Mouse (Mus musculus): ENCODE data around the gene Eme1.

Gene Eme1

GRCm38 (mm10) chr11:94646457-94646856 lies 7.3 kb downstream of the Eme1 start:
- no peak for DNase-seq (ENCODE audit: low spot score in 2 of 2)

GRCm38 (mm10) chr11:94644461-94645219 lies 9.1 kb downstream of the Eme1 start:
- DNase-seq (ENCODE audit: low spot score in 2 of 2): peak; percentile 56 to 57

GRCm38 (mm10) chr11:94634431-94634830 lies 19.3 kb downstream of the Eme1 start:
- no peak for DNase-seq (ENCODE audit: low spot score in 2 of 2)

DNA sequence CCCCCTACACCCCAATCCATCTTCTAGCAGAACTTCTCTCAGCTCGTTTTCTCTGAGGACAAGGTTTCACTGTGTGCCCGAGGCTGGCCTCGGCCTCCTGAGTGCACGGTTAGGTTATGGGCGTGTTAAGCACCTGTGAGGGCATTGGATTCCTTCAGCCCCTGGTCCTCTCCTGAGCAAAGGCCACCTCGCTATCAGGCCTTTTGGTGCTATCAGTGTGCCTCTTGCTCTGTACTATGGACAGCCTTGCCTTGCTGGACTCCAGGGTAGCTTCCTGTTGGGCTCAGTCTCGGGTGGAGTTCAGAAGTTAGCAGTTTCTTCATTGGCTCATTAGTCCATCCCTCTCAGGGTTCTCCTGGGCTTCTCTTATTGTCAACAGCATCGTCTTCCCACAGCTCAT lies 20.8 kb downstream of the Eme1 start:
- DNase-seq (ENCODE audit: low spot score in 2 of 2): no peak

DNA sequence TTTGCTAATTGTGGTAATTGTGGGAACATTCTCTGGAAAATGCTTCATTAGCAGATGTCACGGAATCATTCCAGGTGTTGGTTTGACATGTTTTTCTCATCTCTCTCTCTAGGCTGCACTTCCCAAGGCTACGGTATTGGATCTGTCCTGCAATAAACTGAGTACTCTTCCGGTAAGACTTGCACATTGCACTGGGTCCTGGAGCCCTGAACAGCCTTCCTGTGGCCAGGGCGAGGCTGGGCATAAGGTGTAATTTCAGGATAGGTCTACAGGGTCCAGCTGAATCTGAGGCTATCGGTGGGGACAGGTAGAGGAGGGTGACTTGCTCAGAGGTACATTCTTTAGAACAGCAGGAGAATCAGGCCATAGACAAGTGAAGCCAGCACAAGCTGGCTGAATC lies 21.8 kb downstream of the Eme1 start:
- no peak for DNase-seq (ENCODE audit: low spot score in 2 of 2)

DNA sequence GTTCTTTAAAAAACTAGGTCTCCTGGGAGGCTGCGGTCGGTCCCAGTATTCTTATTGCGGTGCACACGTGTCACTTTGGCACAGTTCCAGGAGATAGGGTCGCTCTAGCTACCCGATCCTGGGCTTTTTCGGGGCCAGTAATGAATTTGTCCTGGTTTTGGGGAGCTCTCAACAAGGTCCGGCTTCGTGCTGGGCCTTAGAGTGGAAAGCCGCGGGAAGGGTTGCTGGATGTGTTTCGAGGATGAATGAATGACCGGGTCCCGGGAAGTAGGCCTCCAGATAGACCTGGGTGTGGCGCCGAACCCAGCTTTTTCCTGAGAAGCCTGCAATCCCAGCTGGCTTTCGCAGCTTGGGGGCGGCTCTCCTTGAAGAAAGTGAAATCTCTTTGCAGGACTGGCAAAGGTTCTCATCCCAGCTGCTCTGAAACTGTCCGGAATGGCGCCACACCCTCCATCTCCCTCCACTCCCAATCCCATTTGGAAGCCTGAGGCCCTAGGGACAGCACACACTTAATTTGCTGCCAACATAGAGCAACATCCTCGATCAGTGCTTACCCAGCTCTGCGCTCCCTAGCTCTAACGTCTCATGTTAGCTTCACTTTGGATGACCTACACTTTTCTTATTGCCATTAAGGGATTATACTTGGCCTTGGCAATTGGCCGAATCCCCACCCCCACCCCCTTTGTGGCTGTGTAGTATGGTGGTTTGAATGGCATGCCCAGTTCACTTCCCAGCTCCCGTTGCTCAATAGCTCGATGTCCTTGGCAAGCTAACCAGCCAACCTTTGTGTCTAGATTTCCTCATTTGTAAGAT lies 23.4 kb downstream of the Eme1 start:
- peak; percentile 14 to 28 for DNase-seq (ENCODE audit: low spot score in 2 of 2)

GRCm38 (mm10) chr11:94629884-94630198 lies 23.9 kb downstream of the Eme1 start:
- no peak for DNase-seq (ENCODE audit: low spot score in 2 of 2)

DNA sequence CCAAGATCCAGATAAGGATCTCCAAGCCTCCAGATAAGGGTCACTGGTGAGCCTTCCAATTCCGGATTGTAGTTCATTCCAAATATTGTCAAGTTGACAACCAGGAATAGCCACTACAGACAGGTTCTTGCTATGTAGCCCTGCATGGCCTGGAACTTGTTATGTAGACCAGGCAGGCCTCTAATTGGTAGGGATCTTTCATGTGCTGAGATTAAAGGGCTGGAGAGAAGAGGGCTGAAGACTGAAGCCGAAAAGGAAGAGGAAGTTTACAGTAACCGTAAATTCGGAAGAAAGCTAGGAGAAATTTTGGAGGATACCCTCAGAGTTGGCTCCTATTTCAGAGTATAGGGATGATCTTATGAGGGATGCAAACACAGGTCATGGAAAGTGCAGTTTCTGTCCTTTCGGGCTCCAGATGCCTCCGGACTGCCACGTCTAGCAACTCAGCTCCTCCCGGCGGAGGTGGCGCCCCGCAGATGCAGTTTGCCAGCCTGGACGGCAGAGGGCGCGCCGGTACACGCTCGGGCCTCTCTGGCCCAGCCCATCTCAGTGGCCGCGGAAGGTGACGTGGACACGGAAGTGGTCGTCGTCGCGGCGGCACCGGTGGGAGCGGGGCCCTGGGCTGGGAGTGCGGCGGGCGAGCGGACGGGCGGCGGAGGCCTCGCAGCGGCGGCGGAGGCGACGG lies 24.4 kb downstream of the Eme1 start, which contains the start of gene Lrrc59:
TSS of gene Lrrc59 (plus strand) at position 569 of the 685 bp plus-strand sequence.
- DNase-seq (ENCODE audit: low spot score in 2 of 2): peak; percentile 95 to 96

GRCm38 (mm10) chr11:94622162-94622561 lies 31.6 kb downstream of the Eme1 start:
- DNase-seq (ENCODE audit: low spot score in 2 of 2): no peak

- no peak for DNase-seq (ENCODE audit: low spot score in 2 of 2)
These were observed 32.3 kb downstream of the Eme1 start for GRCm38 (mm10) chr11:94621458-94621852.

DNA sequence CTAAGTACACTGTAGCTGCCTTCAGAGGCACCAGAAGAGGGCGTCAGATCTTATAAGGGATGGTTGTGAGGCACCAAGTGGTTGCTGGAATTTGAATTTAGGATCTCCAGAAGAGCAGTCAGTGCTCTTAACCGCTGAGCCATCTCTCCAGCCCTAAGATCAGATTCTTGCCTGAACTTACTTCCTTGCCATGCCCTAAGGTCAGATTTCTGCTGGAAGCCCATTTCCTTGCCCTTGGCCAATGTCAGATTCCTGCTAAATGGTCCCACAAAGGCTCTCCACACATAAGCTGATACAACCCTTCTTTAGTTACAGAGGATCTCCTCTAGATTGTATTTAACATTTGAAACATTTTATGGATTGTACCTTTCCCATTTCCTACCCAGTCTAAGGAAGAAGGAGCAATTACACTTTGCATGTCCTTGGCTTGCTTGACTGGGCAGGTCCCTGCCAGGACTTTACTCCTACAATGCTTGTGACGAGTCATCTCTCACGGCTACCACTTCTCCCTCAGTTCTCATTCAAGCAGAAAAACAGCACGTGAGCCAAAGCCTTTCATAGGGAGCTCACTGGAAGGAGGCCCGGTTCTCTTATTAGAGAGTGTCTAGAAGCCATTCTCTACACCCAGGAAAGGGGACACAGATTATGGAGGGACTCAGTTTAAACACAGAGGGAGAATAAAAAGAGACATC lies 32.9 kb downstream of the Eme1 start:
- no peak for DNase-seq (ENCODE audit: low spot score in 2 of 2)

- DNase-seq (ENCODE audit: low spot score in 2 of 2): no peak
These were observed 36.1 kb downstream of the Eme1 start for GRCm38 (mm10) chr11:94617646-94618045.

GRCm38 (mm10) chr11:94615494-94615893 lies 38.3 kb downstream of the Eme1 start:
- no peak for DNase-seq (ENCODE audit: low spot score in 2 of 2)

DNA sequence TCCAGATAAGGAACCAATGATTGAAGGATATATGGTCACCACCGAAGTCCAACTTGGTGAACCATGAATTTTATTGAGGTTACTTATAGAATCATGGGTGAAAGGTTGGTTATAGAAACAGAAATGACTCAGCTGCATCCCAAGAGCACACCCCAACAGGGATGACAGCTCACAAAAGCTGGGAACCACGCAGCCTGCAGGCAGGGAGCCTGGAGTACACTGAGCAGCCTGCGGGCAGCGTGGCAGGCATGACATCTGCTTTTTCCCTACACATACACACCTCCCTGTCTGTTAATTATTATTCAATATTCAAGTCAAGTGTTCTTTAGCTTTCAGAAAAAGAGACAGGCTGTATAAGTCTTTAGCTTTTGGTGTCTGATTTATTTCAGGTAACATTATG lies 39.2 kb downstream of the Eme1 start:
- no peak for DNase-seq (ENCODE audit: low spot score in 2 of 2)

DNA sequence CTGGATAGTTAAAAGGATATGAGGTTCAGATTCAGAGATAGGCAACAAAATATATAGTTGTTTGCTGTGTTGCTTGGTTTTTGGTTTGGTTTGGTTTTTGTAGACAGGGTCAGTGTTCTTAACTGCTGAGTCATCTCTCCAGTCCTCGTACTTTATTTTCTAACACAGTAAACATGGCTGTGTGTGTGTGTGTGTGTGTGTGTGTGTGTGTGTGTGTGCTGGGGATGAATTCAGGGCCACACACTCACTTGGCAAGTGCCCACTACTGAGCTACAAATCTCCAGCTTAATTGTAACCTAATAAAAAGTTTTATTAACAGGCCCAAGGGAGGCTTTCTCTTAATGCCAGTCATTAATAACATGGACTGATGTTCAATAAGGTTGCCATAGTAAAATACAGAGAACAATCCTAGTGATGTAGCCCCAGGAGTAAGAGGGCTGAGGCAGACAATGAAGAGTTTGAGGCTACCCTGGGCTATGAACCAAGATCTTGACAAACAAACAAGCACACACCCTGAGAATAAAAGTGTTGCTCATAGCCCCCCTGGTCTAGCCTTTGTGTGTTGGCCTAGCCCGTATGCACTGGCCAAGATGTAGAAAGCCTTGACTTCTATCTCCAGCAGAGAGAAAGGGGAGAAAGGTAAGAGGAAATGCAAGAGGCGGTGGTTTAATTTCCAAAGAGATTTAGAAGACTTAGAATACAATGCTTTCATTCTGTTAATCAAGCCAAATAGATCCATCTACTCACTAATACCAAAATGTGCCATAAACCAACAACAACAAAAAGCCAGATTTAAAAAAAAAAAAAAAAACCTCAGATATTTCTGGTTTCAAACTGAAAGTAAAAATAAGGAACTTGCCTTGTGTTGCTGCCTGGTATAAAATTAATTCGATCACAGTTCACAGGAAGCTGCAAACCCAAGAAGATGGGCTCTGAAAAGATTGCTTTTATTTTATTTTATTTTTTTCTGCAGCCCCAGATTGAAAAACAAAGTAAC lies 42.7 kb downstream of the Eme1 start:
- no peak for DNase-seq (ENCODE audit: low spot score in 2 of 2)

DNA sequence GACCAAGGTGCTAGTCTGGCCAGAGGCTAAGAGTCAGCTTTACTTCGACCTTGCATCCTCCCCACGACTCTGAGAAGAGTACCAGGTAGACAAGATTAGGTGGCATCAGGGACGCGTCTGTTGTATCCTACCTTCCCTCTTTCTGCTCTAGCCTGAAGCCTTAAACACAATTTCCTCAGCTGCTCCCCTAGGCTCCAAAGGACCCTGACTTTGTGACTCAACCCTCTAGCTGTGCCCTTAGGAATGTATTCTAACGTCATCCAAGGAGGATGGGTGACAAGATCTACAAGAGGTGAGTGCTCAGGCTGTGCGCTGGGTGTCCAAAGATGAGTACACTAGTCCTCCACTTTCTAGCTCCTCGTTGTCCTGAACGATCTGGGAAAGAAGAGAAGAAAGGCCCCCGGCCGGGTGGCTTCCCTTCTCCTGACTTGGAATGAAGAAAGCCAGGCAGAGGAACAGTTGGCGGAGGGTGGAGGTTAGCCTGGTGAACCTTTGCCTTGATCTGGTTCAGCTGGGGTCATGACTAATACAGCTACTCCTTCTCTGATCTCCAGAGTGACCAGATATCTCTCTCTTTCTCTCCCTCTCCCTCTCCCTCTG lies 51.3 kb downstream of the Eme1 start:
- no peak for DNase-seq (ENCODE audit: low spot score in 2 of 2)

GRCm38 (mm10) chr11:94601321-94602281 lies 52.2 kb downstream of the Eme1 start, which contains the start of gene Acsf2:
Gene Acsf2, minus strand, starts transcription at chr11:94601871.
- DNase-seq (ENCODE audit: low spot score in 2 of 2): peak in 1 of 2 experiments; percentile 22

GRCm38 (mm10) chr11:94600447-94600846 lies 53.3 kb downstream of the Eme1 start:
- no peak for DNase-seq (ENCODE audit: low spot score in 2 of 2)
